Mouse (Mus musculus): Measurements from ENCODE around the gene Ribc2.

Ribc2 gene

DNA sequence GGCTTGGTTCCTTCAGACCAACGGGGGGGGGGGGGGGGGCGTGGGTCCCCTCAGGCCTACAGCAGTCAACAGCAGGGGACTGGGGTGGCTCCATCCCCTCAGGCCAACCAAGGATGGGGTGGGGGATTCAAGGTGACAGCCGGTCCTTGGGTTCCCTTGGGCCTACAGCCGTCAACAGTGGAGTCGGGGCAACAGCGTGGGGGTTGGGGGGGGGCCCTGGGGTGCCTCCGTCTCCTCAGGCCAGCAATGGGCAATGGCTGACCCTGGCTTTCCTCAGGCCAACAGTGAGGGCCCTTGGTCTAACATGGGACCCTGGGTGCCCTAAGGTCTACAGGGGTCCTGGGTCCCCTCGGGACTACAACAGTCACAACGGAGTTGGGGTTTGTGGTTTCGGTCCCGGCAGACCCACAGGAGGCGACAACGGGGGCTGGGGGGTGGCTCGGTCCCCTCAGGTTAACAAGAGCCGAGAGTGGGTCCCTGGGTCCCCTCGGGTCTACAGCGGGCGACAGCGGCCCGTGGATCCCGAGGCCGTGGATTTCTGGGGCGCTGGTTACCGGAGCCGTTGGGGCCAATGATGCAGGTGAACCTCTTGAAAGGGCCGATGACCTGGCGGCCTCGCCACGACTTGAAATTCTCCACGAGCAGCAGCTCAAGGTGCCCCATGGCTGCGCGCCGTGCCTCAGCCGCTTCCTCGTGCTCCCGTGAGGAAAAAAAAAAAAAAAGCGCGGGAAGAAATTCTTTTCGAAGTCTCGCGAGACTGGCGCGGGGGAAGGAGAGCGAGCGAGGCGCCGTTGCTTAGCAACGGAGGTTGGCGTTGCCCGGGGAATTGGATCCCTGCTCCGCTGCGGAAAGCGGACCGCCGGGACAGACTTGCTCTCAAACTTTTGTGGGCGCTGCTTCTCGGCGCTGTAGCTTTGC lies at the start of gene Ribc2, which contains the start of gene Smc1b:
TSS of gene Ribc2 (plus strand) at position 804 of the 918 bp plus-strand sequence.
TSS of gene Smc1b (minus strand) at position 690 of the 918 bp plus-strand sequence.
- DNase-seq (ENCODE audit: inconsistent ontology term), result peak; percentile 69

DNA sequence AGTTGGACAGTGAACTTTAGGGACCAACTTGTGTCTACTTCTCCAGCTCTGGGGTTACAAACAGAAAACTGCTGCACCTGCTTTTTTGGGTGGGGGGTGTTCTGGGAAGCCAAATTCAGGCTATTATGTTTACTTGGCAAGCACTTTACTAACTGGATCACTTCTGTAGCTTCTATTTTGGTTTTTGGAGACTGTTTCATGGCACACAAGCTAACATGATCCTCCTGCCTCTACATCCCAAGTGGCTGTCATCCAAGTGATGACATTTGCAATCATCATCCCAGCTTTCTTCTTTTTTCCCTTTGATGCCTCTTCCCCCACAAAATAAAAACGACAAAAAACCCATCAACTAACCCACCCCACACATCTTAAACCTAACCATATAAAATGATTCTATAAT lies 46.2 kb upstream of the Ribc2 start:
- DNase-seq (ENCODE audit: inconsistent ontology term), result no peak

DNA sequence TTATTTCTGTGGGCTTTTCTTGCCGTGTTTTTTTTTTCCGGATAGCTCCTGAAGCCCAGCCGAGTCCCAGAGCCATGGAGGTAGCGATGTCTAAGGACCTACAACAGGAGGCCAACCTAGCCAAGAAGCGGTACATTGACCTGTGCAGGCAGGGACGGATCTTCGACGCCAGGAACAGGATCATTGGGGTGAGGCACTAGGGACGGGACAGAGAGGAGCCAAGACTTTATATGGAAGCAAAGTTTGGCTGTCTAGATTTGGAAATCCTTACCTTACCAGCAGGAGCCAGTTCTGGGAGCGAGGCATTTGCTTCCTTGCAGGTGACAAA lies 279 bp downstream of the Ribc2 start:
- no peak for DNase-seq (ENCODE audit: inconsistent ontology term)

DNA sequence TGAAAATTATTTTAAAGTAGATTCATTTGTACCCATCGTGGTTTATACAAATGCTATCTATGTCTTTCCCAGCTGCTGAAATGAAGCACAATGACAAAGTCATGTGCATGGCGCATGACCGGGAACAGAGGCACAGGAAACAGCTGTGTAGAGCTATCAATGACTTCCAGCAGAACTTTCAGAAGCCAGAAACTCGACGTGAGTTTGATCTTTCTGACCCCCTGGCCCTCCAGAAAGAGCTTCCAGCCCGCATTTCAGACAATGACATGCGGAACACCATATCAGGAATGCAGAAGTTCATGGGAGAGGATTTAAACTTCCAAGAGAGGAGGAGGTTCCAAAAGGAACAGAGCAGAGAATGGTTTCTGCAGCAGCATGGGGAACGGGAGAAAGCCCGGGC lies 3.3 kb downstream of the Ribc2 start:
- no peak for DNase-seq (ENCODE audit: inconsistent ontology term)

DNA sequence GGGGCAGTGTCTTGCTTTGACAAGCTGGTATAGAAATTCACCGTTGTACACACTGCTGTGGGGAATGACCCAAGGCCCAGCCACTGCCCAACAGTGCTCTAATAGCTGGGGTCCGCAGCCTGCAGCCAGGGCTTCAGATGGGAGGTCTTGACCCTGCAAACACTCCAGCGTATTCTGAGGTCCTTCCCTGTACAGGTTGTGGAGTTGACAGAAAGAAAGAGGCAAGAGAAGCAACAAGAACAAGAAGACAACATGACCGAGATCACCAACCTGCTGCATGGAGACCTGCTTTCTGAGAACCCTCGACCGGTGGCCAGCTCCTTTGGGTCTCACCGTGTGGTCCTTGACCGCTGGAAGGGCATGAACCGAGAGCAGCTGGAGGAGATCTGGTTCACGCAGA lies 9.4 kb downstream of the Ribc2 start:
- DNase-seq (ENCODE audit: inconsistent ontology term), result no peak

DNA sequence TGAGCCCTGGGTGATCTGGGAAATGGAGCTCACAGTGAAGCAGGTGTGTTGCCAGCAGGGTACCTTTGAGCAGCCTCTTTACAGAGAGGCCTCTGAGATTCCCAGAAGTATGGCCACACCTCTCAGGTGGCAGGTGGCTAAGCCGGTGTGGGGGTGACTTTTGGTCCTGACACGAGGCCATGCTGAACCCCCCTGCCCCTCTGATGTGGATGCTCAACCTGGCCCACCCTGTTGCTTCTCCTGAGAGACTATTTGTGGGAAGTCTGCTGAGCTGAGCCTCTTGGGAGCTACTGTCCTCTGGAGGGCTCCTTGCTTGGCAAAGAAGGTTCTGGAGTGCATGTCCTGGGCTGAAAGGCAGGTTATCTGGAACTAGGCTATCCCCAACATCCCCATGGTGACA lies 10.6 kb downstream of the Ribc2 start:
- no peak for DNase-seq (ENCODE audit: inconsistent ontology term)

DNA sequence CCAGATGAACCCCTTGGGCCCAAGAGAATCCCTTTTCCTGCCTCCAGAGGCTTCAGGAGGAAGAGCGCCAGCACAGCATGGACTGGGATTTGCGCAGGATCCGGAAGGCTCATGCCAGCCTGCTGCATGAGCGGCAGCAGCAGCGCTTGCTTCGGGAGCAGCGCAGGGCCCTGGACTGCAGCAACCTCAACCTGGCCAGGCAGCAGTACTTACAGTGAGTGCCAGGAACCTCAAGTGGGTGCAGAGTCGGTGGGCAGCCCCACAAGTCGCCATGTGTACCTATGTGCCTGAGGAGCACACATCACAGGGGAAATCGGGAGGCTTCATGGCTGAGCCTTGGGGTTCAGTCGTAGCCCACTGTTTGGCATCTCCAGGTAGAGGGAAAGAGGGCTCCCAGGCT lies 11.3 kb downstream of the Ribc2 start:
- DNase-seq (ENCODE audit: inconsistent ontology term), result no peak

DNA sequence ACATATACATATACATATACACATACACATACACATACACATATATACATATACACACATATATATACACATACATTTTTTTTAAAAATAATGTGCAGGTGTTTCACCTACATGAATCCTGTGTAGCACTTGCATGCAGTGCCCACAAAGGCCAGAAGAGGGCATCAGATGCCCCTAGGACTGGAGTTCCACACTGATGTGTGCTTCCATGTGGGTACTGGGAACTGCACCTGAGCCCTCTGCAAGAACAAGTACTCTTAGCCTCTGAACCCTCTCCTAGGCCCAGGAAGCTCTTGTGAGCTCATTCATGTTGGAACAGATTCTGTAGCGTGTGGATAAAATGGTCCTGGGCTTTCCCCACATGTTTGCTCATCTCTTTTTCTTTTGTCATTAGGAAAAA lies 11.9 kb downstream of the Ribc2 start:
- DNase-seq (ENCODE audit: inconsistent ontology term), result no peak

DNA sequence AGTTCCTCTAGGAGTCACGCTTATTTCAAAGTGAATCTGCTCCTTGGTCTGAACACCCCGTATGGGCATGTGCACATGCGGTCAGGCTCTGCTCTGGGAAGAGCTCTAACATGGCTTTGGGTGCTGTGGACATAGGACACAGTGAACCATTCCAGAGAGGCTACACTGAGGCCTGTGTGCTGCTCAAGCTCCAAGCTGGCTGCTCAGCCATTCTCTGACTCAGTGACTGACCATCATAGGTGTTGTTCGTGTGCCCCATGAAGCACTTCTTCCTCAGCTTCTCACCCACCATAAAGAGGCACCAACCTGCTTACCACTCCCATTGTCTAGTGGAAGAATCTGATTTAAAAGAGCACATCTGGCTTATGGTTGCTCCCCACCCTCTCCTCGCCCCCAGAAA lies 12.4 kb downstream of the Ribc2 start:
- no peak for DNase-seq (ENCODE audit: inconsistent ontology term)

DNA sequence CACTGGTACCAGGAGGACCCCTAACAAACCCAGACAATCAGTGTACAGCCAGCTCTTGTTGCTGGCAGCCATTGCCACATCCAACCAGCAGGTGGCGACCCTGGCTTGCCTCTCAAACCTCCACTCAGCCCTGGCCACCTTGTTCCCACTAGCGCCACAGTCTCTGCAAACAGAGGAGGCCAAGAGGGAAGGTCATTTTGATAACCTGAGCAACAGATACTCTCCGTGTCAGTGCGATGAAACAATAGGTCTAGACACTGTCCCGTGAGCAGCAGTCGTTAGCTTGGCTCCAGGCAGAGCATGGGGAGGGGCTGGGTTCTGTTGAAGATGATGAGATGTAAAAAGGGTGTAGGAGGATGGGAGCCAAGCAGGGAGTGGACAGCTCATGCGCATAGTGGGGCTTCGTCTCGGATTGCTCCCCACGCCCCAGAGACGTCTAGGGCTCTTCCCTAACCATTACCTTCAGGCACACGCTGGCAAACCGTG lies 19.6 kb downstream of the Ribc2 start:
- DNase-seq (ENCODE audit: inconsistent ontology term), result peak; percentile 48

DNA sequence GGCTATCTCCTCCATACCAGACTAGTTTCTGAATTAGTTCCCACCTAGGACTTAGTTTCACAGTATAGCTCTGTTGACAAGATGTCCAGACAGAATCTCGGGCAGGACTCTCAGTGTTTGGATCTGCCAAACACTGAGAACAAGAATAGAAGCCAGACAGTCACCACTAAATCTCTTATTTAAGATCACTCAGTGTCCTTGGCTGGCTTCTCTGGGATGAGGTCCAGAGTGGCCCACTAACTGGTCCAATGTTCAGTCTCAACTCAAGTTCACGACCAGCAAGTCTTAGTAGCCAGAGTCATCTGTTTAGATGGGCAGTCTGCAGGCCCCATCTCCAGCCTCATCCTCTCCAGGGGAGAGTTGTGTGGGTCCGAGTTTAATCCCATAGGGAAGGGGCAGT lies 20.7 kb downstream of the Ribc2 start:
- DNase-seq (ENCODE audit: inconsistent ontology term), result no peak

DNA sequence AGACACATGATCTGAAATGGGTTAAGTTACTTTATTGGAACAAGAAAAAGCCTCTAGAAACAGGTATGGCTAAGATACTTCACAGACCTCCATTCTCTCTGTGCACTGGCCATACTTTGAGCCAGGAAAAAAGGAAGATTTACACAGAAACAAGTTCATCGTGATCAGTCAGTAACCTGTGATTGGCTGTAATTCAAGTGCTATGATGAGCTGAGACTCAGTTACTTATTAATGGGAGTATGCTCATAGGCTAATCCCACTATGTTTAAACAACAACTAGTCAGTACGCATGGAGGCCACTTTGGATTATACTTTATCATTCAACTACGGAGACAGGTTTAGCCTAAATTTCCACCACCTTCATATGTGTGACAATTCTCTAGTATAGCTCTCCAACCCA lies 22.2 kb downstream of the Ribc2 start:
- DNase-seq (ENCODE audit: inconsistent ontology term), result no peak

DNA sequence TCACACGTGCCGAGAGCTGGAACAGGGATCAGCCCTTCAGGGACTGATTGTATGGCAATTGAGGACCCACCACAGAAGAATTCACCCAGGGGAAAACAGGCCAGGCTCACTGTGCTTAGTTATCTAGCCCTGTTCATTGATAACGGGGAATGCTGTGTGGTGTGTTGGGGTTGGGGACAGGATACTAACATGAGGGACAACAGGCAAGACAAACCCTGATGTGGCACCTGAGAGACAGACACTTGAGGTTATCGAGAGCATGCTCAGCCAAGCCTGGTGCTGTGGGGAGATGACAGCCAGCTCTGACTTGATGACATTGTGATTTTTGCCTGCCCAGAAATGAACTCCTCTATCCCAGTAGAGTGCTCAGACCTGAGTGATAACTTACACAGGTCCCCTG lies 24.3 kb downstream of the Ribc2 start:
- DNase-seq (ENCODE audit: inconsistent ontology term), result no peak

DNA sequence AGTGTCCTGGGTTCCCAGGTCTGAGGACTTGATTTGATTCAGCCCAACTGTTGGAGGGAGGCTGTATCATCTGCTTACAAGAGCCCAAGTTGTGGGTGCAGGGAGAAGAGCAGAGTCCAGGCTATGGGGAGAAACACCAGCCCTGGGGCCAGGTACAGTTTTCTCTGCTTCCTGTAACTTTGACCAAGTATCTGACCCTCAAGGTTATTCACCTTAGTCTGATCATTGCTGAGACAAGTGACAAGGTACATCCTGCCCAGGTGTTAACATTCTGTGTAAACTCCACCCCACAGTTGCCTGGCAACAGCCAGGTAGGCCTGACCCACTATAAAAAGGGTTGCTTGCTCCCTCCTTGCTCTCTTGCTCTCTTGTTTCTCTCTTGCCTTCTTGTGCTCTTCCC lies 29.5 kb downstream of the Ribc2 start:
- no peak for DNase-seq (ENCODE audit: inconsistent ontology term)

DNA sequence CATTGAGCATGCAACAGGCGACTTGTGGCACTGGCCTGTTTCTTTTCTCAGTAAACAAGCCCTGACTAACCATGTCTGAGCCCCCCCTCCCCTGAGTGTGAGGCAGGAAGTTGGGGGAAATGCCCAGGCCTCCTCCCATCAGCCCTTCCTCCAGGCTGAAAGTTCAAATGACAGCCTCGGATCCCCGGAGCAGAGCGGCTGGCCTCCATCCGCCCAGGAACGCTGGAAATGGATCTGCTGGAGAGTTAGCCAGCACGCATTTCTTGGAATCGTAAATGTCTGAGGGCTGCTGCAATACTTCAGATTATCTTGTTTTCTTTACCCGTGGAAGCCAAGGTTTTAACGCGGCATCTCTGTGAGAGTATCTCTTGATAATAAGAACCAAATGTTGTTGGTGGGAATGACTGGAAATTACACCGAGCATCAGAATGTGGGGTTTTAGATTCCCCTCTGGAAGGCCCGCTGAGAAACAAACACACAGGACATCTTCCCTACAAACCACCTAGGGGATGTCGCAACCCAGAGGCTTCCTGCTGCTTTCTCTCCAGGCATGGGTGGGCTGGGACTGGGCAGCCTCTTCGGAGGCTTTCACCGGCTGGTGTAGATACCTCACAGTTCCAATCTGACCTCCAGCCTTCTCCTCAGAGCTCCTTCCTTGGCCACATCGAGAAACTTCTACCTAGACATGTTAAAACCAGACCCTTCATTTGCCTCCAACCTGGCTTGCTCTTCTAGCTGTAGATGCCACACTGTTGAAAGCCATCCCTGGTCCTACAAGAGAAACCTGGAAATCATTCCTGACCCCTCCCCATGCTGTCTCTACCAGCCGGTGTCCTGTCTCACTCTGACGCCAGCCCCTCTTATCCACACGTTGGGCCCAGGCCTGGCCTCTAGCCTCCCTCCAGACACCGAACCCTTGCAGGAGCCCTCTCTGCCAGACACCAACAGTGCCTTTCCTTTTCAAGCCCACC lies 31.1 kb downstream of the Ribc2 start:
- DNase-seq (ENCODE audit: inconsistent ontology term), result no peak

DNA sequence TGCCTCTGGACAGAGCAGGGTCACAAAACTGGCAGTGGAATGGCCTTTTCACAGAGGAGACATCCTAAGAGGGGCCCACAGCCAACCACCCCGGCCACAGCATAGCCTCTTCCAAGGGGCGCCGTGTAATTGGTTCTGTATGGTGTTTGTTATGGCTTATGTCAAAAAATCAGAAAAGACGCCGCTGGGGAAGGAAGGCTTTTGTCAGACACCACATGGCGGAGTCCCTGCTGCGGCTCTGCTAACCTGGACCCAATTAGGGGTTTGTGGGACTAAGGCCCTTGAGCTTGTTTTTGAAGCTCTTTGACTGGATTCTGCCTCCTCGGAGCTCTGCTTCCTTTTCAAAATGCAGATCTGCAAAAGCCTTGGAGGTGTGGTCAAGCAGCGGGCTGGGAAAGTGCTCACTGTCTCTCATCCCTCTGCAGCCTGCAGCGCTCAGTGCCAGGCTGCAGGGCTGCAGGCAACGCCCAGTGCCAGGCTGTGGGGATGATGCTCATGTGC lies 34.6 kb downstream of the Ribc2 start:
- DNase-seq (ENCODE audit: inconsistent ontology term), result no peak

DNA sequence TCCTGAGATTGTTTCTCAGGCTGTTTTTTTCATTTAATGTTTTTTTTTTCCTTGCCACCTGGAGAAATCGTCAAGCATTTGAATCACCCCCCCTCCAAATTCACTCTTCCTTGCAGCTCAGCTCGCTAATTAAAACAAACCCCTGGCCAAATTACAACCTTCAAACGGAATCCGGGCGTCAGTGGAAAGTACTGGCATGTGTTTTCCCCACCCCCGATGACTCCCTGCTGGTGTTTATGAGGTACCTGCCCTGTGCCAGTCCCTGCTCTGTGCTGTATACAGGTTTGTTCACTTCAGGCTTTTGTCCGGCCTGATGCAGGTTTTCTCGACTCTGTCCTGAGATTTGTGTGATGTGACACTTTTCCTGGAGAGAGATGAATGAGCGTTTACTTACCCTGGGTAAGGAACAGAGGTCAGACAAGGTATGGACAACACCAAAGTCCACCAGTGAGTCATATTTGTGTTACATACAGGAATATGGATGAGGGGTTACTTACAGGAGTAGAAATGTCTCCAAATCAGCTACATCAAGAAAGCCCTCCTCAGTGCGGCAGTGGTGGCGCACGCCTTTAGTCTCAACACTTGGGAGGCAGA lies 35.3 kb downstream of the Ribc2 start:
- no peak for DNase-seq (ENCODE audit: inconsistent ontology term)

DNA sequence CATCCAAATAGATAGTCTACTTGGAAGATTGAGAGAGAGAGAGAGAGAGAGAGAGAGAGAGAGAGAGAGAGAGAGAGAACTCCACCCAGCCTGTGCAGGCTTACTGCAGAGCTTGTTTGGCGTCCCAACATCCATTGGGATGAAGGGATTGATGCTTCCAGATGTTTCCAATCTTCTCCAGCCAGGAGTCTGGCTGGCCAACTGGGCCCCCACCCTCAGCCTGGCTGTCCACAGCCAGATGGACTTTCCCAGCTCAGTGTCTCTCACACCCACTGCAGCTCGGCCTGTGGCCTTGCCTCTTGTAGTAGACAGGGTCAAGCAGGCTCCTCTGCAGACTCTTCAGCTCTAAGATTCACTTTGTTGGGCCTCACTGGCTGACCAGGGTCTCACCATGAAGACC lies 40.2 kb downstream of the Ribc2 start:
- DNase-seq (ENCODE audit: inconsistent ontology term), result no peak

DNA sequence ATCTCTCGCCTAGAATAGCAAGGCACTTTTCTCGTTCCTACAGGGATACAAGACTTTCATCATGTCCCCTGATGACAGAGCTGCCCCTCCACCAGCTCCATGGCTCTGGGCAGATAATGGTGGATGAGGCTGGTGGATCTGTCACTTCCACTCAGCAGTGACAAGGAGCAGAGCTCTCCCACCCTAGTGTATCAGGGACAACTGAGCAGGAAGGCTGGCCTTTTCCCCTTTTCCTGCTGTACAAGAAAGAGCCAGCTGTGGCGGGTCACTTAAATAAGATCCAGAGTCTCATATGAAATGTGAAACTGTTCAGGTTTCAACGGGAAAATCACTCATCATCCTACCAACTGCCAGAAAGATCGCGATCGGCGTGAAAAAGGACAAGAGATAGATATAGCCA lies 41.5 kb downstream of the Ribc2 start:
- DNase-seq (ENCODE audit: inconsistent ontology term), result no peak

DNA sequence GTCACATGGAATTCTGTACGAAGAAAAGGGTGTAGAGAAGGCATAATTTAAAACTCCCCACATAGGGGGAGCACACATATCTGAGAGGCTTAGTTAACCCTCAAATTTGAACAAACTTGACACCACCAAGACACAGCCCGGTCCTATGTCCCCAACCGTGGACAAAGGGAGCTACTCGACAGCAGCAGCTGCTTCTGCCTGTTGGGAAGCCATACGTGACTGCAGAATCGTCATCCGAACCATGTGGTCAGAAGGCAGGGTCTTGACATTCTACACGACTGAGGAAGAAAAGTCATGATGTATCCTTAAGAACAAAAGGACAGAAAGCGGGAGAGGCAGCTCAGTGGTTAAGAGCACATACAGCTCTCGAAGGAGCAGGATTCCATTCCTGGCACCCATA lies 42.2 kb downstream of the Ribc2 start:
- DNase-seq (ENCODE audit: inconsistent ontology term), result no peak

DNA sequence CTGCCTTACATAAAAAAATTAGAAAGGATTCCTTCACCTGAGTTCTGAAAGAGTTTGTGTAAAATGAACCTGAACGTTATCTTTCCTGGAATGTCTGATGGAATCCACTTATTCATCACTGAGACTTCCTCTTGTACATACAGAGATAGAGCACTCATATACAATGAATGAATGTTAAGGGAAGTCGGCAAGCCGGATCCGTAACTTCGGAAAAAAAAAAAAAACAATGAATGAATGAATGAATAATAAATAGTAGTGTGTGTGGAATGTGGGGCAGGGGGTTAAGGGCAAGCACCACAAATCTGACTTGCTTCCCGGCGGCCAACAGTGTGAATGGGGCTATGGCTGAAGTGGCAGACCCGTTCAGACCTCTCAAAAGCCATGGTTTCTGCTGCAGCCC lies 45.7 kb downstream of the Ribc2 start:
- DNase-seq (ENCODE audit: inconsistent ontology term), result no peak

DNA sequence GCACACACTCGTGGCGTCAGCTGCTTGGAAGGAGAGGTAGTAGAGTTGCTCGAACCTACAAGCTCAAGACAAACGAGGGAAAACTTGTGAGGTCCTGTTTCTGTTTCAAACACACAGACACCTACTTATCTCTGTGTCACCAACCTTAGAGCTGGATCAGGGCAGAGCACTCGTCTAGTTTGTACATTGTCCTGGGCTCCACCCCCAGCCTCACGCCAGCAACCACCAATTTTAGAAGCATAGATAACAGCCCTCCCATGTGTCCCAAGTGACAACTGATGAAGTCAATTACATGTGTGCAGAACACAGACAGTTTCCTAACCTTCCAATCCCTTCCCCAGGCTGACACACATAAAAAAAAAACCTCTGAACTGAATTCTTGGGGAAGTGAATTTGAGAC lies 46.3 kb downstream of the Ribc2 start:
- no peak for DNase-seq (ENCODE audit: inconsistent ontology term)
